Mouse (Mus musculus) cerebellum, adult 2 months (tissue): Measurements from ENCODE around the gene Ddrgk1.

Experiments used
- CTCF ChIP-seq: fragments of 200-500 bp; IDR thresholded peaks from 2 replicates; pipeline ENCODE4 v1.5.1; 2011; ENCODE audit warnings: low read depth, mild to moderate bottlenecking, control low read depth, low read length, moderate library complexity, borderline replicate concordance; ENCODE audit not compliant: insufficient read depth
- POLR2A ChIP-seq: fragments of 200-500 bp; IDR thresholded peaks from 2 replicates; pipeline ENCODE4 v1.6.1; 2011; ENCODE audit warnings: low read length, control low read depth, borderline replicate concordance; ENCODE audit not compliant: insufficient read depth

DNA sequence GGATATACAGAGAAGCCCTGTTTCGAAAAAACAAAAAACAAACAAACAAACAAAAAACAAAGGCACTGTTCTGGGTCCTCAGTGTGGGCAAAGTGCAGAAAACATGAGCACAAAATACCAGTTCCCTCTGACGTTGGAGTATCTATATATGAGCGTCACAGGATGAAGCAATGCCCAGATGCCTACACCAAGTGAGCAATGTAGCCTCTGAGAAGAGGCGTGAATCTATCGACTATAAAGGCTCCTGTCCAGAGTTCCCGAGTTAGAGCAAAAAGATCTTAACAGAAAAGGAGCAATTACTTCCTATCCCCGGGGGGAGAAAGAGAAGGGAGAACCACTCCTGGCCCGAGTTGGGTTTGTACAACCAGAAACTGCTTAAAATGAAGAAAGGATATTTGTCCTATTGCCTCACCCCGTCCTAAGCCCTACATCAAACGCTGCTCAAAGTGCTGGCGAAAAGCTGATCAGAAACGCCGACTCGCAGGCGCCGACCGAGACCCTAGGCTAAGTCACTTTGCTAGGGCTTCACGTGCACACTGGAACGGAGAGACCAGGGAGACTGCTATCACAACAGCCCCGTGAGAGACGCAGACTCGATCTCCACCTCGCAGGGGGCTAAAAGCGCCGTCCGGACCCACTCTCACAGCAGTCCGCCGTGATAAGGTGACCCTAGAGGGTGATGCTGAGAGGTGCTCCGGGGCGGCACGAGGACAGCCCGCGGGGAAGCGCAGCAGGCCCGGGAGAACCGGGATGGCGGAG is 35.2 kb downstream of the Ddrgk1 start:
- TF ChIP-seq CTCF = no peak
- no peak for TF ChIP-seq POLR2A
